Mouse (Mus musculus) frontal cortex, postnatal 10 days (tissue): ENCODE data around the gene Try10.
"Not testable (repeated sequence)": the region's sequence is repeated elsewhere in the genome, so short reads cannot be mapped to it uniquely, and the experiment has no call there.

Experiments used
- DNase-seq, 2 experiments: peaks; one replicate each; pipeline ENCODE4 v3.0.0; 2022; ENCODE audit warnings: low spot score in 2 of 2, mixed read lengths in 1 of 2

The Try10 gene

GRCm38 (mm10) chr6:41353932-41354331, at the start of gene Try10:
Try10 (plus strand) TSS chr6:41354105.
- no peak for DNase-seq

DNA sequence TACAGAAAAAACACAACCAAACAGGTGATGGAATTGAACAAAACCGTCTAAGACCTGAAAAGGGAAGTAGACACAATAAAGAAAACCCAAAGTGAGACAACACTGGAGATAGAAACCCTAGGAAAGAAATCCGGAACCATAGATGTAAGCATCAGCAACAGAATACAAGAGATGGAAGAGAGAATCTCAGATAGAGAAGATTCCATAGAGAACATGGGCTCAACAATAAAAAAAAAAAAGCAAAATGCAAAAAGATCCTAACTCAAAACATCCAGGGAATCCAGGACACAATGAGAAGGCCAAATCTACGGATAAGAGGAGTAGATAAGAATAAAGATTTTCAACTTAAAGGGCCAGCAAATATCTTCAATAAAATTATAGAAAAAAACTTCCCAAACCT, 37.2 kb upstream of the Try10 start, which contains the start of gene Try5:
Gene Try5 (minus strand): TSS at position 101 of the 400 bp plus-strand sequence.
- not testable (repeated sequence) for DNase-seq

DNA sequence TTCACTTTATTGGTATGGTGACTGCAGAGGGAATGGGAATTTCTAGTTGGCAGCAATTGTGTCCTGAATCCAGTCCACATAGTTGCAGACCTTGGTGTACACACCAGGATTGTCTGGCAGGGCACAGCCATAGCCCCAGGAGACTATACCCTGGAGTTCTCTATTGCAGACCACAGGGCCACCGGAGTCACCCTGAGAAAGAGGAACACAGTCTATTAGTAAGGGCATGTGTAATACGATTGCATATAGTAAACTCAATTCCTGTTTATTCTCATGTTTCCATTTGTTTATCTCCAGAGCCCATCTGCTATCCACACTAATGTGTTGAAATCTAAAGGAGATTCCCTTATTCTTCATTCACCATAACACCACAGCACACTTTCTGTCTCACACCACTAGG, 19.9 kb downstream of the Try10 start:
- not testable (repeated sequence) for DNase-seq

DNA sequence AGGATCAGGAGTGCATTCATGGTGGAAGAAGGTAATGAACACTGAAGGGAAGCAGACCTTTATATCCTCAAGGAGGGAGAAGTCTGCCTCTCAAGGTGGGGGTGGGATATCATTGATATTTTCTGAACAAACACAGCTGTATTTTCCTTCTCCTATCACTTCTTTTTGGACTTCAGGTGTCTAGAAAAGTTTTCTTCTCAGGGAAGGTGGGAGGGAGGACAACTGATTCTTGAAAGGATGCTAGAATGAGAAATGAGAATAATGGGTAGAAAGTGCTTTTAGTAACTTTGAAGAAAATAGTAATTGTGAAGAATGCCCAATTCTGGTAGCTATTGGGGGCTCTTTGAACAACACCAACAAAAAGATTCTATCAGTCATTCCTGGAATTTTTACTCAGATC, 23.7 kb downstream of the Try10 start, which contains the start of gene Prss3:
Gene Prss3 (minus strand): TSS at position 101 of the 400 bp plus-strand sequence.
- not testable (repeated sequence) for DNase-seq

GRCm38 (mm10) chr6:41386781-41387180, 32.9 kb downstream of the Try10 start:
- DNase-seq = no peak

- not testable (repeated sequence) for DNase-seq
Measured at GRCm38 (mm10) chr6:41391640-41392039, 37.7 kb downstream of the Try10 start.

DNA sequence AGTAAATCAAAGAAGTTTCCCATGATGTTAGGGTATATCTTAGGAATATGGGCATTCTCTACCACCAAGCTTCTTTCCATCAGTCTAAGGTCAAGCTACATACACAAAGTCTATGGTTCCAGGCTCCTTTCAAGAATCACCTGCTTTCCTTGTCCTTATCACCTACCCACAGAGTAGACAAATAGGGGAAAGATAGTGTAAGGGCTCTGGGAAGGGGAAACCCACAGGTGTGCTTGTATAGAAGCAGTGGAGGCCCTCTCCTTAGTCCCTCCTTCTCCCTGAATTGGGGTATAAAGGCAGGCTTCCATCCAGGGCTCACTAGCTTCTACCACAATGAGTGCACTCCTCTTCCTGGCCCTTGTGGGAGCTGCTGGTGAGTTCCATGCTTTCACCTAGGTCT, 38.2 kb downstream of the Try10 start, which contains the start of gene Gm5771:
Gene Gm5771 (plus strand): TSS at position 301 of the 400 bp plus-strand sequence.
- not testable (repeated sequence) for DNase-seq
